Mouse (Mus musculus) ES-CJ7 (cell line): ENCODE measurements around the gene Psmb5.

Source experiments
- DNase-seq: peaks from one replicate; pipeline ENCODE4 v3.0.0; 2011; ENCODE audit warnings: low read depth, low spot score

Gene Psmb5

DNA sequence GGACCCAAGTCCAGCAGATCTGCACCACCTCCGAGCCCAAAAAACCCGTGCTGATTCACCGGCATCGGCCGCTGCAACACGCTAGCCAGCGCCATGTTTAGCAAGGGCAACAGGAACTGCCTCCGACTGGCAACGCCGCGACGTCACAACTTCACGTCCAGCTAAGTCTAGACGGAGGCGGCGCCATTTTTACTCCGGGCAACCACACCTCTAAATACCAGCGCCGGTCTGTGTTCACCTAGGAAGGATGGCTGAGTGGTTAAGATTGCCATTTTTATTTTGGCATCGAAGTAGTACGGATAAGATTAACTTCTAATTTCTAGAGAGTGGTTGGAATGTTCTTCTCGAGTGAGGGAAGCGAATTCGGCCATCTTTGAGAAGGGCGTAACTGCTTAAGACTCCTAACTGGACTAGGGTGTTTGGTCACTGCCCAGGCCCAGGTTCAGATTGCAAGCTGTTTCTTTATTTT lies at the start of gene Psmb5:
Psmb5 (minus strand) TSS at position 126 of the 469 bp plus-strand sequence.
- peak; percentile 93 for DNase-seq

DNA sequence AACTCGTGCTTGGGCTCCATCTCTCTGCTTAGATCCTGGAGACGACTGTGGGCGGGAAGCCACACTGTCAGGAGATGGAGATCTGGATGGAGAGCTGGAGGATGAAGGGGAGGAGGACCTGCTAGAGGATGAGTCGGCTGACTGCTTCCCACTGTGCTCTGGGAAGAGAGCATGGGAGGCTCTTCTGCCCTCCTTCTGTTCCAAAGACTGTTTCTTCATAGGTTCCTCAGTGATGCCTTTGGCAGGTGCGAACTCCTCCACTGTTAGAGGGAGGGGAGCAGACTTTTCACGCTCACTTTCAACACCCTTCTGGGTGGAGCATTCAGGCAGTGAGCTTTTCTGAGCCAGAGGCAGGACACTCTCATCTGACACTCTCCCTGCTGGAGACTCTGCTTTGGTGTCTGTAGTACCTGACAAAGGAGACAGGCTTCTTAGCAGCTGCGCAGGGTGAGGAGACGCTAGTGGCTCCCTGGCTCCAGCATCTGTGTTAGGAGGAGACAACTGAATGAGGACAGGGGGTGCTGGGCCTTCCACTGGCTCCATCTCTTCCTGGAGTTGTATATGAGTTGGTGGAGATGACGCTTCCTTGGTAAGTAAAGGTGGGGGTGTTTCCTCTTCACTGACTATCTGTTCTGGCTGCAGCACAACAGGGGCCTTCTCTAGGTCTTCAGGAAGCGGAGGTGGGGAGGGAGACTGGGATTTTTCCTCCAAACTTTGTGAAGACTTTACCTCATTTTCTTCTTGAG lies 46.8 kb upstream of the Psmb5 start:
- DNase-seq: no peak

DNA sequence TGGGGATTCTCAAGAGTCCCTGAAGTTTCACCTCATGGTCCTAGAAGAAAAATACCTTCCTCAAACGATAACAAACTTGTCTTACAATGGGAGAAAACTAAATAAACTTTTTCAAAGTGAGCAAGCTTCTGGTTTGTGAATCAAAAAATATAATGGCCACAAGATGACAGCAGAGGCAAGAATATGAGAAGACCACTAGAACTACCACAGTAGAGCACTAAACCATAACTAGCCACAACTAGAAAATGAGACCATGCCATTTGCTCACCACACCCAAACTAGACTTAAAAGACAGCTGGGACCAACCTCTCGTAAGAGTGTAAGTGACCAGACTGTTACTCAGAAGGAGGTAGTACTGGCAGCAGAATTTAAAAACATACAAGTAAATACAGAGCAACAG lies 42.2 kb upstream of the Psmb5 start:
- DNase-seq: peak; percentile 47

DNA sequence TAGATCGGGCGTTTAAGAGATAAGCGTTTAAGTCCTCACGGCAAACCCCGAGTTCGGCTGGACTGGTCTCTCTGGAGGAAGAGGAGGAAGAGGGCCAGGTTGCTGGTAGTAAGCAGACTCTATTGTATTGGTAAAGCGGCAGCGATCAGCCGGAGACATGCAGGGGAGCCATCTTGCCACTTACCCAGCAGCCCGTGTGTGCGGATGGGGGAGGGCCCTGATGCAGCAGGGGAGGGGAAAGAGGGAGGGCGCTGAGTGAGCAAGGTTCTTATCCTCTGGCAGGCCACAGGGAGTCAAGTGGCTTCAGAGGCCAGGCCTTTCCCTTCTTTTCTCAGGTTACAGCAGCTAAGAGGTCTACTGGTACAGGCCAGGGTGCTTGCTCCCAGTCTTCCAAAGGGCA lies 35.7 kb upstream of the Psmb5 start:
- DNase-seq: peak; percentile 91

- no peak for DNase-seq
These were observed 35.0 kb upstream of the Psmb5 start for GRCm38 (mm10) chr14:54652787-54653186.

GRCm38 (mm10) chr14:54651556-54651955 lies 33.7 kb upstream of the Psmb5 start:
- DNase-seq: no peak

- peak; percentile 94 for DNase-seq
These were observed 33.0 kb upstream of the Psmb5 start for GRCm38 (mm10) chr14:54650621-54651454.

DNA sequence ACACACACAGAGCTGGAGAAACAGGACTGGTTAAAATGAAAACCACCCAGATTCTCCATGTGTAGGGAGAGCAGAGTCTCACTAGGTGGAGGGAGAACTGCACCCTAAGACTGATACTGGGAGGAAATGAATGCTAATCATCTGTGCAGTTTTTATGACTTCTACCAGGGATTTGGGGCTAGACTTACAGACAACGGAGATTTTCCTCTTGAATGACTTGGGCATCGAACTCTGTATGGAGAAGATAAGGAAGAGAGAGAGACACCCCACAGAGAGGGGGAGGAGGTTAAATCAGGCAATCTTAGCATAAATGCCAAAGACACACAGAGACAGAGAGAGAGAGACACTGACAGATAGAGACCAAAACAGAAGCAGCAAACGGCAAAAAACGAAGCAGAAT lies 30.1 kb upstream of the Psmb5 start:
- DNase-seq: no peak

DNA sequence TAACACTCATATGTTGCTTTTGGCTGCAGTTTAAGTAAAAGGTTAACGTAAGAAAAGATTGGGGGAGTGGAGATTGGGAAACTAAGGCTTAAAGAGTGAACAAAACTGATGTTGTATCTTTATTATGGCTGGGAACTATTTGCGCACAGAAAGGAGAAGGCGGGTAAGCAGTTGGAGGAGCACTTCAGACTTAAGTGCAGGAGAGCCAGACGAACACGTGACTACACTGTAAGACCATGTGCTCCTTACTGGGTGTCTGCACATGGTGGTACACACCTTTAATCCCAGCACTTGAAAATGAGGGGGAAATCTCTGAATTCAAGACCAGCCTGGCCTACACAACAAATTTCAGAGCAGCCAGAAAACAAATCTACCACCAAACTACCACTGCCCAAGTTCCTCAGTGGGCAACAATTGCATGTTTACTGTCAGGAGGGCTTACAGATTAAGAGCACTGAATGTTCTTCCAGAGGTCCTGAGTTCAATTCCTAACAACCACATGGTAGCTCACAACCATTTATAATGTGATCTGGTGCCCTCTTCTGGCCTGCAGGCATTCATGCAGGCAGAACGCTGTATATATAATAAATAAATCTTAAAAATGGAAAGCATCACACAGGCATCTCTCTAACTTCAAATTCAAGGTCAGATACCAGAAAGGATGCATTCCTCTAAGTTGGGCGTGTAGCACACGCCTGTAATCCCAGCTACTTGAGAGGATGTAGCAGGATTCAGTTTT lies 29.2 kb upstream of the Psmb5 start:
- no peak for DNase-seq

DNA sequence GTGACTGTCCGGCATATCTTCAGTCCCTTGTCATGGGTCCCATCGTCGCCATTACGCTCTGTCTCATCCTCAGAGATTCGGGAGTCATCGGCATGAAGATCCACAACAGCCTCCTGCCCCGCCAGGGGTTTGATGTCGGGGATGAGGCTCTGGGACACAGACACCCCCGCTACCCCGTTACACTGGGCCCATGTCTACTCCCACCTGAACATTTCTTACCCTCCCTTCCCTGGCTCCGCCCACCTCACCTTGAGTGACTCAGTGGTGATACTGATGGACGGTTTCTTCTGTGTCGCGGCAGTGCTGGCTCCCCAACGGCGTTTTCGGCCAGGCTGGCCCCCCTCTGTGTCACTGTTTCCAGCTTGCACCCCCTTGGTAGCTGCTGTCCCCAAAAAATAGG lies 28.6 kb upstream of the Psmb5 start:
- no peak for DNase-seq

DNA sequence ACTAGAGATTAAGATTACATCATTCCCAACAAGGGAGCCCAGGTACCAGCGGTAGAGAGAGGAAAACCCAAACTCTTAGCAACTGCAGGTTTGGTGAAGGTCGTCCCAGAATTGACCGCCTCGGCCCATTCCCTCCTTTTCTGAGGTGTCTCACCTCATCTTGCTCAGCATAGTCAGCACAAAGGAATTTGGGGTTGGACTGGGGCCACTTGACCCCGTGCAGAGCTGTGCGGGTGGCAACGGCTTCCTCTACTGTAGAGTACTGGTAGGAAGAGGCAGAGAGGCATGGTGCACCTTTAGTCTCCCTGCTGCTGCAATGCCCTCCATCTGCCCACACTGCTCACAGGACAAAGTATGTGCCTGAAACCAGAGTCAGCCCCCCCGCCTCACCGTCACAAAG lies 26.5 kb upstream of the Psmb5 start:
- no peak for DNase-seq

DNA sequence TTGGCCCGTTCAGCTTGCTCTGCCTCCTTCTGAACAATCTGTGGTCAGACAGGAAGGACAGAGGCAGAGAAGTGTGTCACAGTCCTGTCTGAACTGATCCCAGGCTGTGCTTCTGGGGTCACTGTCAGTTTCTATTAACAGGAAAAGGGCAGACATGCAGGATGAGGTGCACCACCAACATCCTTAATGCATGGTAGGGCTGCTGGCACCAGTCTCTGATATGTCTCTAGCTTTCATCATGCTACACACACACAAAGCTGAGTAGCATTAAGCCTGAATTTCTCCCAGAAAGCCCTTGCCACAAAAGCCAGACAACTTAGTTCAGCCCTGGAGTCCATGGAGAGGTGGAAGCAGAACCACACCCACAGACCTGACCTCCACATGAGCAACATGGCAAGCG lies 25.2 kb upstream of the Psmb5 start:
- no peak for DNase-seq

DNA sequence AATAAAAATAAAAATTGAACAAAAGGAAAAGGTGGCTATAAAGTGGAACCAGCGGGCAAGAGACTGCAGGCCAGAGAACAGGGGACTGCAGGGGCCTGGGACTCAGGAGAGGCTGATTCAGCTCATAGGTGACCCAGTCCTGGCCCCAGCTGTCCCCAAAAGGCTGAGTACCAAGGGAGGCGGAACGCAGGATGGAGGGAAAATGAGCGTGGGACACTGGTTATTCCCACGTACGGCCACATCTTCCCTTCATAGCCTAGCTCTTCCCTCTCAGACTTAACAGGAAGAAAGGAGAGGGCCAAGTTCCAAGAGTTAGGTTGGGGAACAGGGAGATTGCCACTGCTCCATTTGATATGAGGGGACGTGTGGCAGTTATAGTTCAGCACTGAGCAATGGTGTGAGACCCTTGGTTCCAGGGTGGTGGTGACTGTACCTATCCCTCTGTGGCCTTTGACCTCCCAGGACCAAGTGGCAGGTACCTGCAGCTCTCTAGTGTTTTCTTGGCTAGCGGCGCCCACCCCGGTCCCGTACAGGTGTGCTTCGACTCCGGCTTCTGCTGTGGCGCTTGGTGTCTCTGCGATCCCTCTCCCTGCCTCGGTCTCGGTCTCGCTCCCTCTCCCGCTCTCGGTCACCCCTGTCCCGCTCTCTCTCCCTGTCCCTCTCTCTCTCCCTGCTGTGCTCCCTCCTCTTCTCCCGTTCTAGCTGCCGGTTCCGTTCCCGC lies 24.6 kb upstream of the Psmb5 start:
- no peak for DNase-seq

DNA sequence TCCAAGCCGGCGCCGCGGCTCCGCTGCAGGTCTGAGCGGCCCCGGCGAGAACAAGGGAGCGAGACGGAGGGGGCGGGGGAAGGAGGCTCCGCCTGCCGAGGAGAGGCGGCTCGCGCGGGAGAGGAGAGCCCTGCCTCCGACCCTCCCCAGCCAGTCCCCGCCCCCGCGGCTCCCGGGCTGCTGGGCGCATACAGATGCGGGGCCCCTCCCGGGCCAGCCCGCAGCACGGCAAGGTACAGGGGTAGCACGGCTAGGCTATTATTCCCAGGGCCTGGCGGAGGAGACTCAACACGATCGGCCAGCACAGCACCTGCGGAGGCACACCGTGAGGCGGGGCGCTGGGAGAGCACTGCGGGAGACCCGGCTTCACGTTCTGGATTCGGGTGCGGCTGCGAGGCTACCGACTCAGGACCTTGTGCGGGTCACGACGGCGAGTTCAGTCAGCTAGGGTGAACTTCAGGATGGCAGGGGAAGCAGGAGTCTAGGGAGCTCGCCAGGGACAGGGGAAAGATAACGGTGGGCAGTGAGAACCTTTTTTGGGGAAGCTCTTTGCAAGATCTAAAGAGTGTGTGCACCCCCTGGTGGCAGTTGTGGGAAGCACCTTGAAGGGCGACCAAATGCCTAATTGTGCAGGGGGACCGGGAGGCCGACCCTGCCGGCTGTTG lies 23.6 kb upstream of the Psmb5 start, which contains the start of gene Cdh24:
Cdh24 (minus strand) TSS at position 60 of the 665 bp plus-strand sequence.
- peak; percentile 85 for DNase-seq

GRCm38 (mm10) chr14:54640946-54641304 lies 23.1 kb upstream of the Psmb5 start, which contains the start of gene Gm17606:
Gm17606 (plus strand) TSS chr14:54640952.
- no peak for DNase-seq

DNA sequence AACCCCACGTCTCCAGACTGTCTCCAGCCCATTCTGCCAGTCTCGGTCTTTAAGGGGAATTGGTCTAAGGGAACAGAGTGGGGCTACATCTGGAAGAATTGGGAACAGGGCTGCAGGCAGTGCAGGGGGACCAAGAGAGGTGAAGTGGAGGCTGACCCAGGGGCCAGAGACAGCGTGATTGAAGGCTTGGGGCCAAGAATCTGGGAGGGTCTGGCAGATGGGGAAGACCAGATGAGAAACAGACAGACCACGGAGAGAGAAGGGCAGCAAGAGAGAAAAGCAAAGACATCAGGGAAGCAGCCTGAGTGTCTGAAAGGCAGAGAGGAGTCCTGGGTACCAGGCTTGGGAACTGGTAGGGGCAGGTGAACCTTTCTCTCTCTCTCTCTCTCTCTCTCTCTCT lies 22.3 kb upstream of the Psmb5 start:
- no peak for DNase-seq

GRCm38 (mm10) chr14:54638210-54638609 lies 20.4 kb upstream of the Psmb5 start:
- no peak for DNase-seq

DNA sequence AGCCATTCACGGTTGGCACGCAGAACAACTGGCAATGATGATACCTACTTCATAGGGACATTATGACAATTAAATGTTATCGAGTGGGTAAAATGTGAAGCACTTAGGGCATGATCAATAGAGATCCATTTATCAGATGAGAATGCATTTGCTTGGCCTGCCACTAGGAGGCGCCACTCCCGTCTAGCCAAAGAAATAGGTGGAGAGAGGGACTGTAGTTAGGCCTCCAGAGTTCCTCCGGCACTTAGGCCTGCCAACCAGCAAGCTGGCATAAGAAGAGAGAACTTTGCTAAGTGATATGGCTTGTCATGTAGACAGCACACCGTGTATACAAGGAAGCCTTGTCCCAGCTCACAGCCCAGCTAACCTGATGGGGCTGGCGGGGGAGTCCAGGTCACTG lies 19.1 kb upstream of the Psmb5 start:
- peak; percentile 59 for DNase-seq

- no peak for DNase-seq
These were observed 16.4 kb upstream of the Psmb5 start for GRCm38 (mm10) chr14:54634182-54634581.

DNA sequence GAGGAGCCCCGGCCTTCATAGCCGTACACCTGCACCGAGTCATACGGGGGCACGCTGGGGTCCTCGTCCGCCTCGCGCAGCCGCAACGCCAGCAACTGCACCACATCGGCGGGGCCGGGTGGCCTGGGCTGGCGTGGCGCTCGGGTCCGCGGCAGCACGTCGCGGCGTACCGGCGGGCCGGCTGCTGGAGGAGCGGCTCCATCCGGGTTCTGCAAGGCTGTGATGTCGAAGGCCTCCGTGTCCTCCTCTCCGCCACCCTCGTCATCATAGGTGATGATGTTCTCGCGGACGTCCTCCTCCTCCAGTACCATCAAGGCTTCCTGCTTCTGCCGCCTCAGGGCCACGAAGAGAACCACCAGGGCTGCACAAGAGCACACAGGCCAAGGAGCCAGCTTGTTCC lies 14.4 kb upstream of the Psmb5 start:
- DNase-seq: peak; percentile 30

DNA sequence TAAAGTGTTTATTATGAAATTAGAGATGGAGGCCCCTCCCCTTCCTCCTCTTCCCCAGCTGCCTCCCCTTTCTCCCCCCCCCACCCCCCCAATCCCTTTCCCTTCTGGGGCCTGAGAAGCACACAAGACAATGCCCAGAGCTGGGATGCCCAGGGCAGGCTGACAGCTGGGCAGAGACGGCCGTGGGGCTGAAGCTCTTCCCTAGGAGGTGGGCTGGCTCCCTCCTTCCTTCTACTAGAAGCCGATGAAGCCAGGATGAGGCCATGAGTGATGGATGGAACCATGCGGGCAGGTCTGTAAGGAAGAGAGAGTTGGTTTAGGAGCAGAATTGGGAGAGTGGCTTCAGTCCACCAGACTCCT lies 13.4 kb upstream of the Psmb5 start:
- DNase-seq: no peak
